Mouse (Mus musculus): ENCODE measurements at regions not wholly inside any gene's neighbourhood (a gene's known extent, or its start where the extent isn't known, plus 50 kb on each side); places are given as distances from the start of the nearest gene placed in this dataset.

GRCm38 (mm10) chr1:55807028-55807427, 401.3 kb downstream of the Plcl1 start:
- Histone ChIP-seq H3K4me1 (replicated peaks) (no peaks in the 10 kb centered on the region), H3K4me3 (replicated peaks) (no peak overlapping the region), H3K9me3 (no peaks in the 10 kb centered on the region), H3K9ac (replicated peaks) (no peak overlapping the region), H3K27me3 (no peaks in the 10 kb centered on the region), H3K4me2 (no peak overlapping the region), H3K27ac (no peak overlapping the region), H3K36me3 (no peaks in the 10 kb centered on the region)
- ATAC-seq (ENCODE audit: insufficient number of reproducible peaks, insufficient read depth, low FRiP score, low TSS enrichment, low read depth): no peak
- WGBS: 81% methylated on average over 5 of the region's 5 CpGs

- ATAC-seq (ENCODE audit: insufficient number of reproducible peaks, insufficient read depth, low FRiP score, low TSS enrichment, low read depth): no peak
- Histone ChIP-seq H3K27me3 (no peaks in the 10 kb centered on the region), H3K4me1 (replicated peaks) (no peaks in the 10 kb centered on the region), H3K4me2 (no peak overlapping the region), H3K9me3 (no peaks in the 10 kb centered on the region), H3K27ac (no peak overlapping the region), H3K9ac (replicated peaks) (no peak overlapping the region), H3K4me3 (replicated peaks) (no peak overlapping the region), H3K36me3 (no peaks in the 10 kb centered on the region)
- WGBS: 75% methylated on average over 7 of the region's 7 CpGs
These were observed 403.2 kb downstream of the Plcl1 start for GRCm38 (mm10) chr1:55808724-55809519.

- no peak for ATAC-seq (ENCODE audit: insufficient number of reproducible peaks, insufficient read depth, low FRiP score, low TSS enrichment, low read depth)
- no peak overlapping the region for H3K27ac ChIP-seq
These were observed 406.8 kb downstream of the Plcl1 start for GRCm38 (mm10) chr1:55812486-55812885.

GRCm38 (mm10) chr1:55820866-55821500, 415.3 kb downstream of the Plcl1 start:
- no peak overlapping the region for H3K27ac ChIP-seq
- 0 out of 2 replicates have a peak, but pooled peaks cover 5% of the 10 kb centered on the region for H3K4me1 ChIP-seq (replicated peaks)
- WGBS: 25% methylated on average over 3 of the region's 3 CpGs
- H3K9ac ChIP-seq (replicated peaks): no peak overlapping the region
- H3K9me3 ChIP-seq: no peaks in the 10 kb centered on the region
- no peak overlapping the region for H3K4me2 ChIP-seq
- ATAC-seq (ENCODE audit: insufficient number of reproducible peaks, insufficient read depth, low FRiP score, low TSS enrichment, low read depth): no peak
- H3K4me3 ChIP-seq (replicated peaks): no peak overlapping the region
- H3K27me3 ChIP-seq: 0 out of 2 replicates have a peak, but pooled peaks cover 5% of the 10 kb centered on the region
- no peaks in the 10 kb centered on the region for H3K36me3 ChIP-seq

More at GRCm38 (mm10) chr1:55812486-55812885, 406.8 kb downstream of the Plcl1 start:
- WGBS: 75% methylated on average over 1 of the region's 1 CpGs
- no peaks in the 10 kb centered on the region for H3K9me3 ChIP-seq
- no peaks in the 10 kb centered on the region for H3K36me3 ChIP-seq
- H3K27me3 ChIP-seq: no peaks in the 10 kb centered on the region
- H3K4me2 ChIP-seq: no peak overlapping the region
- no peaks in the 10 kb centered on the region for H3K4me1 ChIP-seq (replicated peaks)
- no peak overlapping the region for H3K4me3 ChIP-seq (replicated peaks)
- no peak overlapping the region for H3K9ac ChIP-seq (replicated peaks)

- Histone ChIP-seq H3K36me3 (no peaks in the 10 kb centered on the region), H3K4me3 (replicated peaks) (no peak overlapping the region), H3K9me3 (no peaks in the 10 kb centered on the region), H3K9ac (replicated peaks) (no peak overlapping the region), H3K4me2 (no peak overlapping the region), H3K27me3 (0 out of 2 replicates have a peak, but pooled peaks cover 5% of the 10 kb centered on the region), H3K27ac (no peak overlapping the region), H3K4me1 (replicated peaks) (0 out of 2 replicates have a peak, but pooled peaks cover 5% of the 10 kb centered on the region)
- WGBS: 83% methylated on average over 4 of the region's 4 CpGs
- no peak for ATAC-seq (ENCODE audit: insufficient number of reproducible peaks, insufficient read depth, low FRiP score, low TSS enrichment, low read depth)
These were observed 416.9 kb downstream of the Plcl1 start for GRCm38 (mm10) chr1:55822599-55822998.

- Histone ChIP-seq H3K9ac (replicated peaks) (no peak overlapping the region), H3K27me3 (0 out of 2 replicates have a peak, but pooled peaks cover 5% of the 10 kb centered on the region), H3K36me3 (no peaks in the 10 kb centered on the region), H3K4me1 (replicated peaks) (no peaks in the 10 kb centered on the region), H3K4me3 (replicated peaks) (no peak overlapping the region), H3K9me3 (no peaks in the 10 kb centered on the region), H3K4me2 (no peak overlapping the region), H3K27ac (no peak overlapping the region)
- ATAC-seq (ENCODE audit: insufficient number of reproducible peaks, insufficient read depth, low FRiP score, low TSS enrichment, low read depth): no peak
These were observed 421.5 kb downstream of the Plcl1 start for GRCm38 (mm10) chr1:55827191-55827590.

GRCm38 (mm10) chr1:55835281-55835680, 429.6 kb downstream of the Plcl1 start:
- H3K4me2 ChIP-seq: no peak overlapping the region
- H3K27ac ChIP-seq: no peak overlapping the region
- H3K36me3 ChIP-seq: no peaks in the 10 kb centered on the region
- H3K9ac ChIP-seq (replicated peaks): no peak overlapping the region
- no peak overlapping the region for H3K4me3 ChIP-seq (replicated peaks)
- no peaks in the 10 kb centered on the region for H3K9me3 ChIP-seq
- 92% methylated on average over 3 of the region's 3 CpGs for WGBS
- no peaks in the 10 kb centered on the region for H3K27me3 ChIP-seq
- ATAC-seq (ENCODE audit: insufficient number of reproducible peaks, insufficient read depth, low FRiP score, low TSS enrichment, low read depth): no peak
- no peaks in the 10 kb centered on the region for H3K4me1 ChIP-seq (replicated peaks)

- no peak overlapping the region for H3K9ac ChIP-seq (replicated peaks)
- H3K27ac ChIP-seq: no peak overlapping the region
- WGBS: 81% methylated on average over 2 of the region's 2 CpGs
- no peak overlapping the region for H3K4me3 ChIP-seq (replicated peaks)
- no peaks in the 10 kb centered on the region for H3K9me3 ChIP-seq
- H3K4me2 ChIP-seq: no peak overlapping the region
- no peaks in the 10 kb centered on the region for H3K4me1 ChIP-seq (replicated peaks)
- H3K27me3 ChIP-seq: no peaks in the 10 kb centered on the region
- ATAC-seq (ENCODE audit: insufficient number of reproducible peaks, insufficient read depth, low FRiP score, low TSS enrichment, low read depth): no peak
- H3K36me3 ChIP-seq: no peaks in the 10 kb centered on the region
These were observed 431.0 kb downstream of the Plcl1 start for GRCm38 (mm10) chr1:55836750-55837149.

GRCm38 (mm10) chr1:55837366-55837765, 431.6 kb downstream of the Plcl1 start:
- no peak for ATAC-seq (ENCODE audit: insufficient number of reproducible peaks, insufficient read depth, low FRiP score, low TSS enrichment, low read depth)
- Histone ChIP-seq H3K9ac (replicated peaks) (no peak overlapping the region), H3K27me3 (no peaks in the 10 kb centered on the region), H3K36me3 (no peaks in the 10 kb centered on the region), H3K4me2 (no peak overlapping the region), H3K4me1 (replicated peaks) (no peaks in the 10 kb centered on the region), H3K4me3 (replicated peaks) (no peak overlapping the region), H3K27ac (no peak overlapping the region), H3K9me3 (no peaks in the 10 kb centered on the region)

- Histone ChIP-seq H3K36me3 (no peaks in the 10 kb centered on the region), H3K9ac (replicated peaks) (no peak overlapping the region), H3K27ac (no peak overlapping the region), H3K4me3 (replicated peaks) (no peak overlapping the region), H3K4me2 (no peak overlapping the region), H3K9me3 (no peaks in the 10 kb centered on the region), H3K4me1 (replicated peaks) (no peaks in the 10 kb centered on the region), H3K27me3 (no peaks in the 10 kb centered on the region)
- WGBS: 6% methylated on average over 2 of the region's 2 CpGs
- no peak for ATAC-seq (ENCODE audit: insufficient number of reproducible peaks, insufficient read depth, low FRiP score, low TSS enrichment, low read depth)
These were observed 432.4 kb downstream of the Plcl1 start for GRCm38 (mm10) chr1:55838168-55838567.

GRCm38 (mm10) chr1:55848806-55849205, 443.1 kb downstream of the Plcl1 start:
- ATAC-seq (ENCODE audit: insufficient number of reproducible peaks, insufficient read depth, low FRiP score, low TSS enrichment, low read depth): no peak
- 85% methylated on average over 3 of the region's 3 CpGs for WGBS
- H3K27ac ChIP-seq: no peak overlapping the region
- no peaks in the 10 kb centered on the region for H3K36me3 ChIP-seq
- H3K27me3 ChIP-seq: no peaks in the 10 kb centered on the region
- H3K4me2 ChIP-seq: no peak overlapping the region
- H3K4me1 ChIP-seq (replicated peaks): no peaks in the 10 kb centered on the region
- no peak overlapping the region for H3K4me3 ChIP-seq (replicated peaks)
- no peaks in the 10 kb centered on the region for H3K9me3 ChIP-seq
- no peak overlapping the region for H3K9ac ChIP-seq (replicated peaks)

Measured in limb, embryonic 12.5 days (tissue).